Mouse (Mus musculus) heart, embryonic 16.5 days (tissue): ENCODE results near the gene G0s2. TPM values are rescaled to one million over a fixed set of nuclear protein-coding genes. Genes with fewer than 3 reads are reported as not detected.

Experiments
- ATAC-seq: fragments of 200-750 bp; cut with Nextera tagmentation; replicated peaks from 2 replicates; pipeline ENCODE4 v1.8.0; 2017; ENCODE audit warnings: moderate number of reproducible peaks; ENCODE audit not compliant: insufficient read depth, low FRiP score; ENCODE audit errors: extremely low read depth
- H3K27ac ChIP-seq: fragments of 300-500 bp; sonication (generic); 2 replicates; pipeline ENCODE4 v1.5.1; 2014; ENCODE audit warnings: mild to moderate bottlenecking, low read length, control low read depth, moderate library complexity
- H3K27me3 ChIP-seq: fragments of 300-500 bp; sonication (generic); 2 replicates; pipeline ENCODE4 v1.6.1; 2014; ENCODE audit warnings: low read length, mixed read lengths; ENCODE audit not compliant: control insufficient read depth, insufficient read depth
- H3K36me3 ChIP-seq: fragments of 300-500 bp; sonication (generic); 2 replicates; pipeline ENCODE4 v1.6.1; 2014; ENCODE audit not compliant: control insufficient read depth, insufficient read depth
- H3K4me1 ChIP-seq: fragments of 300-500 bp; sonication (generic); 2 replicates; pipeline ENCODE4 v1.6.1; 2014; ENCODE audit warnings: low read length, mixed read lengths; ENCODE audit not compliant: control insufficient read depth, insufficient read depth
- H3K4me2 ChIP-seq: fragments of 300-500 bp; sonication (generic); 2 replicates; pipeline ENCODE4 v1.6.1; 2014; ENCODE audit warnings: low read depth, mild to moderate bottlenecking, control low read depth, low read length
- H3K4me3 ChIP-seq: fragments of 300-500 bp; sonication (generic); 2 replicates; pipeline ENCODE4 v1.5.1; 2014; ENCODE audit warnings: mild to moderate bottlenecking, control low read depth, low read length
- H3K9ac ChIP-seq: fragments of 300-500 bp; sonication (generic); 2 replicates; pipeline ENCODE4 v1.6.1; 2014; ENCODE audit warnings: low read length, control low read depth
- H3K9me3 ChIP-seq: fragments of 300-500 bp; sonication (generic); replicated peaks from 2 replicates; pipeline ENCODE4 v1.6.1; 2016; ENCODE audit warnings: low read length; ENCODE audit not compliant: control insufficient read depth
- WGBS: fragments of 180-500 bp; shearing (Covaris S2); extraction: QIAGEN DNeasy Blood & Tissue Kit; methylation state at CpG from one replicate; pipeline ENCODE4 v1.1.7; 2014; 5-methylcytosine and 5-hydroxymethylcytosine counted together
- polyA plus RNA-seq: library from polyadenylated mRNA; unstranded; fragments of >200 nt; fragmentation: Nextera tagmentation; extraction: Ambion mirVana; gene quantifications from 2 replicates; pipeline ENCODE4 v1.2.1, GENCODE M21; 2015

G0s2 gene
- polyA plus RNA-seq, 1 experiment from 2014 or later = 118 TPM

GRCm38 (mm10) chr1:193309785-193310518 lies 36.9 kb upstream of the G0s2 start:
- ATAC-seq = no peak
- no peaks in the 10 kb centered on the region for H3K36me3 ChIP-seq
- no peak overlapping the region for H3K9ac ChIP-seq
- H3K9me3 ChIP-seq = no peaks in the 10 kb centered on the region
- 15% methylated on average over 1 of the region's 1 CpGs for WGBS
- no peaks in the 10 kb centered on the region for H3K27me3 ChIP-seq
- H3K4me2 ChIP-seq = no peak overlapping the region
- no peak overlapping the region for H3K27ac ChIP-seq
- peaks cover 16% of the 10 kb centered on the region for H3K4me1 ChIP-seq
- H3K4me3 ChIP-seq = no peak overlapping the region

- WGBS = 90% methylated on average over 2 of the region's 2 CpGs
- Histone ChIP-seq H3K36me3 (no peaks in the 10 kb centered on the region), H3K9ac (no peak overlapping the region), H3K4me1 (peaks cover 6% of the 10 kb centered on the region), H3K27ac (no peak overlapping the region), H3K4me3 (no peak overlapping the region), H3K27me3 (no peaks in the 10 kb centered on the region), H3K9me3 (no peaks in the 10 kb centered on the region), H3K4me2 (no peak overlapping the region)
- ATAC-seq = no peak
These were observed 33.8 kb upstream of the G0s2 start for GRCm38 (mm10) chr1:193306832-193307231.

- H3K9ac ChIP-seq = no peak overlapping the region
- no peaks in the 10 kb centered on the region for H3K9me3 ChIP-seq
- H3K4me2 ChIP-seq = no peak overlapping the region
- H3K36me3 ChIP-seq = no peaks in the 10 kb centered on the region
- no peak overlapping the region for H3K4me3 ChIP-seq
- H3K4me1 ChIP-seq = peaks cover 4% of the 10 kb centered on the region; the same call in 1 of the 2 replicates
- no peaks in the 10 kb centered on the region for H3K27me3 ChIP-seq
- H3K27ac ChIP-seq = no peak overlapping the region
- no peak for ATAC-seq
- 51% methylated on average over 7 of the region's 7 CpGs for WGBS
These were observed 32.4 kb upstream of the G0s2 start for GRCm38 (mm10) chr1:193305386-193305785.

GRCm38 (mm10) chr1:193303096-193303495 lies 30.1 kb upstream of the G0s2 start:
- Histone ChIP-seq H3K9ac (no peak overlapping the region), H3K27ac (no peak overlapping the region), H3K4me3 (no peak overlapping the region), H3K9me3 (no peaks in the 10 kb centered on the region), H3K27me3 (no peaks in the 10 kb centered on the region), H3K4me2 (no peak overlapping the region), H3K36me3 (no peaks in the 10 kb centered on the region), H3K4me1 (peaks cover 4% of the 10 kb centered on the region; the same call in 1 of the 2 replicates)
- ATAC-seq = no peak
- 70% methylated on average over 2 of the region's 2 CpGs for WGBS

- WGBS = 58% methylated on average over 8 of the region's 8 CpGs
- ATAC-seq = no peak
- H3K4me2 ChIP-seq = no peak overlapping the region
- H3K4me1 ChIP-seq = peaks cover 4% of the 10 kb centered on the region; the same call in 1 of the 2 replicates
- no peaks in the 10 kb centered on the region for H3K9me3 ChIP-seq
- no peak overlapping the region for H3K9ac ChIP-seq
- no peak overlapping the region for H3K27ac ChIP-seq
- no peaks in the 10 kb centered on the region for H3K36me3 ChIP-seq
- no peak overlapping the region for H3K4me3 ChIP-seq
- H3K27me3 ChIP-seq = no peaks in the 10 kb centered on the region
These were observed 29.0 kb upstream of the G0s2 start for GRCm38 (mm10) chr1:193302093-193302405.

- 60% methylated on average over 6 of the region's 6 CpGs for WGBS
- Histone ChIP-seq H3K4me2 (no peak overlapping the region), H3K9ac (no peak overlapping the region), H3K27me3 (no peaks in the 10 kb centered on the region), H3K4me3 (no peak overlapping the region), H3K4me1 (peaks cover 4% of the 10 kb centered on the region; the same call in 1 of the 2 replicates), H3K36me3 (no peaks in the 10 kb centered on the region), H3K27ac (no peak overlapping the region), H3K9me3 (no peaks in the 10 kb centered on the region)
- ATAC-seq = no peak
These were observed 28.4 kb upstream of the G0s2 start for GRCm38 (mm10) chr1:193301216-193302092.

- no peak overlapping the region for H3K4me3 ChIP-seq
- no peak for ATAC-seq
- WGBS = 82% methylated on average over 1 of the region's 1 CpGs
- no peaks in the 10 kb centered on the region for H3K36me3 ChIP-seq
- H3K9me3 ChIP-seq = no peaks in the 10 kb centered on the region
- peaks cover 4% of the 10 kb centered on the region; the same call in 1 of the 2 replicates for H3K4me1 ChIP-seq
- no peak overlapping the region for H3K9ac ChIP-seq
- H3K4me2 ChIP-seq = no peak overlapping the region
- no peaks in the 10 kb centered on the region for H3K27me3 ChIP-seq
- no peak overlapping the region for H3K27ac ChIP-seq
These were observed 27.0 kb upstream of the G0s2 start for GRCm38 (mm10) chr1:193299995-193300394.

- Histone ChIP-seq H3K36me3 (no peaks in the 10 kb centered on the region), H3K27ac (no peak overlapping the region), H3K4me1 (peaks cover 4% of the 10 kb centered on the region; the same call in 1 of the 2 replicates), H3K9ac (no peak overlapping the region), H3K4me2 (no peak overlapping the region), H3K4me3 (no peak overlapping the region), H3K9me3 (no peaks in the 10 kb centered on the region), H3K27me3 (no peaks in the 10 kb centered on the region)
- WGBS = 80% methylated on average over 3 of the region's 3 CpGs
- no peak for ATAC-seq
These were observed 25.2 kb upstream of the G0s2 start for GRCm38 (mm10) chr1:193298141-193298765.

- no peak overlapping the region for H3K4me2 ChIP-seq
- no peak for ATAC-seq
- no peaks in the 10 kb centered on the region for H3K27me3 ChIP-seq
- 71% methylated on average over 5 of the region's 5 CpGs for WGBS
- no peak overlapping the region for H3K9ac ChIP-seq
- H3K9me3 ChIP-seq = no peaks in the 10 kb centered on the region
- H3K4me3 ChIP-seq = no peak overlapping the region
- no peaks in the 10 kb centered on the region for H3K4me1 ChIP-seq
- H3K36me3 ChIP-seq = no peaks in the 10 kb centered on the region
- no peak overlapping the region for H3K27ac ChIP-seq
These were observed 22.9 kb upstream of the G0s2 start for GRCm38 (mm10) chr1:193295920-193296319.
